Mouse (Mus musculus) thymus, adult 18-20 months (tissue): ENCODE measurements around the gene Tmem53.
"Not testable (repeated sequence)": the region's sequence is repeated elsewhere in the genome, so short reads cannot be mapped to it uniquely, and the experiment has no call there.

Experiments
- DNase-seq, 2 experiments: peaks; one replicate each; pipeline ENCODE4 v3.0.0; 2022; ENCODE audit warnings: mixed read lengths in 2 of 2

The Tmem53 gene

GRCm38 (mm10) chr4:117252351-117252750, 600 bp downstream of the Tmem53 start:
- DNase-seq, result no peak

GRCm38 (mm10) chr4:117252755-117253154, 1.0 kb downstream of the Tmem53 start:
- DNase-seq, result no peak

- no peak for DNase-seq
Measured at GRCm38 (mm10) chr4:117253218-117254016, 1.7 kb downstream of the Tmem53 start.

GRCm38 (mm10) chr4:117254017-117254627, 2.4 kb downstream of the Tmem53 start:
- DNase-seq, result no peak

GRCm38 (mm10) chr4:117254672-117255071, 2.9 kb downstream of the Tmem53 start:
- DNase-seq, result no peak

- DNase-seq, result not testable (repeated sequence)
Measured at GRCm38 (mm10) chr4:117259909-117260308, 8.2 kb downstream of the Tmem53 start.

- DNase-seq, result no peak
Measured at GRCm38 (mm10) chr4:117261222-117261621, 9.5 kb downstream of the Tmem53 start.

- DNase-seq, result no peak
Measured at GRCm38 (mm10) chr4:117262101-117262913, 10.6 kb downstream of the Tmem53 start.

GRCm38 (mm10) chr4:117262987-117263386, 11.2 kb downstream of the Tmem53 start:
- DNase-seq, result no peak

GRCm38 (mm10) chr4:117267284-117267683, 15.5 kb downstream of the Tmem53 start:
- DNase-seq, result peak; percentile 39 to 43

GRCm38 (mm10) chr4:117267831-117268437, 16.2 kb downstream of the Tmem53 start:
- DNase-seq, result no peak

GRCm38 (mm10) chr4:117270278-117270677, 18.5 kb downstream of the Tmem53 start:
- DNase-seq, result peak; percentile 30 to 39

- no peak for DNase-seq
Measured at GRCm38 (mm10) chr4:117272459-117272858, 20.7 kb downstream of the Tmem53 start.

GRCm38 (mm10) chr4:117274720-117275119, 23.0 kb downstream of the Tmem53 start:
- no peak for DNase-seq

- no peak for DNase-seq
Measured at GRCm38 (mm10) chr4:117276281-117276711, 24.5 kb downstream of the Tmem53 start.

GRCm38 (mm10) chr4:117277021-117277420, 25.3 kb downstream of the Tmem53 start:
- DNase-seq, result no peak

GRCm38 (mm10) chr4:117277687-117278086, 25.9 kb downstream of the Tmem53 start:
- DNase-seq, result no peak

- DNase-seq, result no peak
Measured at GRCm38 (mm10) chr4:117278381-117279252, 26.9 kb downstream of the Tmem53 start.

GRCm38 (mm10) chr4:117279253-117279642, 27.5 kb downstream of the Tmem53 start:
- no peak for DNase-seq

- DNase-seq, result no peak
Measured at GRCm38 (mm10) chr4:117280397-117280930, 28.7 kb downstream of the Tmem53 start.

GRCm38 (mm10) chr4:117281090-117281845, 29.5 kb downstream of the Tmem53 start:
- no peak for DNase-seq
